Mouse (Mus musculus): ENCODE data around the gene Fggy.

GRCm38 (mm10) chr4:95821906-95822579 lies 264.7 kb downstream of the Fggy start:
- no peak for TF ChIP-seq EP300 (optimal IDR thresholded peaks at IDR 0.05)
- no peak for TF ChIP-seq CTCF (IDR thresholded peaks at IDR 0.05; ENCODE audit: low read depth)
